Mouse (Mus musculus) cerebellum, adult 18-20 months (tissue): ENCODE data around the gene Gm10340.
"Not testable (repeated sequence)": the region's sequence is repeated elsewhere in the genome, so short reads cannot be mapped to it uniquely, and the experiment has no call there.

ENCODE experiments used
- DNase-seq, 2 experiments: peaks; one replicate each; pipeline ENCODE4 v3.0.0; 2021

The Gm10340 gene

GRCm38 (mm10) chr14:3133697-3134096 lies at the start of gene Gm10340:
Gm10340 (plus strand) TSS chr14:3133997.
- not testable (repeated sequence) for DNase-seq

GRCm38 (mm10) chr14:3116051-3116450 lies 17.7 kb upstream of the Gm10340 start:
- DNase-seq = peak in 1 of 2 experiments; percentile 6

DNA sequence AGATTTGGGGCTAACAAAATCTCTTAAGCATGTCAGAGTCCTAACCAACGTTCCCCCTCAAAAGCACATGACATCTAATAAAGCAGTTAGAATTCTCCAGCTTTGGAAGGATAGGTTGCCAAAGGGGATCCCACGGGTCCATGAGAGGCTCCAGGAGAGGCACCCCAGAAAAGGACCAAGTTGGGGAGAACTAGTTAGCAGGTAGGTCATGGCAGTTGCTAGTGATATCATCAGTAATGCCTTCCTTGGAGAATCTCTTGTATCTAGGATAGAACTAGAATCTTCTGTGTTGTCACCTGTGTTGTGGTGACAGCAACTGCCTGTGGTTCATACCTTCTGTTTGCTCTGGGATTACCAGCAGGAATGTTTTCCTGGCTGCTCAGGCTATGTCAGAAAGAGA lies 54.2 kb downstream of the Gm10340 start, which contains the start of gene Gm5795:
Gene Gm5795, plus strand, starts transcription at position 301 of the 400 bp plus-strand sequence.
- not testable (repeated sequence) for DNase-seq
